Mouse (Mus musculus) testis, adult 2 months (tissue): ENCODE data around the gene Rad23a.

Source experiments
- CTCF ChIP-seq: fragments of 200-500 bp; IDR thresholded peaks from 2 replicates; pipeline ENCODE4 v1.5.1; 2012; ENCODE audit warnings: low read depth, mild to moderate bottlenecking, inconsistent platforms, low read length, moderate library complexity; ENCODE audit not compliant: control insufficient read depth, insufficient read depth, insufficient replicate concordance
- POLR2A ChIP-seq: fragments of 200-500 bp; IDR thresholded peaks from 2 replicates; pipeline ENCODE4 v1.6.1; 2012; ENCODE audit warnings: low read depth, mild to moderate bottlenecking, inconsistent platforms, low read length, moderate library complexity; ENCODE audit not compliant: control insufficient read depth

DNA sequence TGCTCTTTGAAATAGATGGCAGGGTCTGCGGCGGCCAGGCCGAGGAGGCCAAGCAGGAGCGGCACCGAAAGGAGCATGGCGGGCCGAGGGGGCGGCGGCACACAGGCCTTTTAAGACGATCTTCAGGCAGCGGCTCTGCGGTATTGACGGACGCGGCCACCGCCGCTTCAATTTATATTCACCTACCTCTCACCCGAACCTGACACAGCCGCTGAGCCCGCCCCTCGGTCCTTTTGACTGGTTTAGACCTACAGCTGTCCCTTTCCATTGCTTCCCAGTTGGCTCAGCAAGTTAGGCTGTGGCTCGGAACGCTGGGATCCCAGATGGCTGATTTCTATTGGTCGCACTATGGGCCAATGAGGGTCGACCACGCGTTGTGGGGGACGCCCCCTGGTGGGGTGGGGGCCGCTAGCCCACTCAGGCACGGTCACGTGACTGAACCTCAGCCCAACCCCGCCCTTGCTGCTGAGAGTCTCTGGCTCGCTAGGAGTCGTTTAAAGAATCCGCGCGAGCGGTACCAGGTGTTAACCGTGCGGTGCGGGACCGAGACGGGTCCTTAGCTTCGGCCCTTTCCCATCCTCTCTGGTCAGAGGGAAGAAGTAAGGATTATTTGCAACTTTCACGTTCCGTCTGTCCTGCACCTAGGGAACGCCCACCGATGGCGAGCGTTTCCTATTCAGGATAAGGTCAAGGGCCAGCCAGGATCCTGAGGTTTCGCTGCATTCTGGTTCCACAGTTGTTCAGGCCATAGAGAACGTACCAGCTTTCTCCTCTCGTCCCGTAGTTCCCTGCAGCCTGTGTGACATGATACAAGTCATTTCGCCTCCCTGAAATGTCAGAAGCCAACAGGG is 6.5 kb upstream of the Rad23a start, which contains the start of gene Calr:
- TF ChIP-seq POLR2A (peak; percentile 95), CTCF (peak; percentile 11; the same call in 1 of the 2 replicates)
